Mouse (Mus musculus) hematopoietic stem cell, adult 5-6 weeks (primary cell): Measurements from ENCODE around the gene Becn1. TPM values are rescaled to one million over a fixed set of nuclear protein-coding genes. Genes with fewer than 3 reads are reported as not detected.

ENCODE experiments used
- ATAC-seq, 2 experiments: fragments of 125-278 bp in 1 of 2; replicated peaks in 1 of 2; 2 replicates each; pipeline ENCODE4 v1.8.0; 2016 to 2017; ENCODE audit warnings: inconsistent platforms in 2 of 2, mild to moderate bottlenecking in 2 of 2, moderate number of reproducible peaks in 2 of 2, low read depth in 1 of 2, moderate TSS enrichment in 1 of 2; ENCODE audit not compliant: low FRiP score in 2 of 2, poor library complexity in 2 of 2, severe bottlenecking in 2 of 2, insufficient read depth in 1 of 2, low TSS enrichment in 1 of 2
- total RNA-seq: library from RNA; stranded (forward); fragments of 172-1452, 232-1000 nt; gene quantifications from 2 replicates; pipeline ENCODE4 v1.2.3, GENCODE M21; 2017

Becn1 gene
- total RNA-seq, 1 experiment from 2014 or later: 139 TPM

DNA sequence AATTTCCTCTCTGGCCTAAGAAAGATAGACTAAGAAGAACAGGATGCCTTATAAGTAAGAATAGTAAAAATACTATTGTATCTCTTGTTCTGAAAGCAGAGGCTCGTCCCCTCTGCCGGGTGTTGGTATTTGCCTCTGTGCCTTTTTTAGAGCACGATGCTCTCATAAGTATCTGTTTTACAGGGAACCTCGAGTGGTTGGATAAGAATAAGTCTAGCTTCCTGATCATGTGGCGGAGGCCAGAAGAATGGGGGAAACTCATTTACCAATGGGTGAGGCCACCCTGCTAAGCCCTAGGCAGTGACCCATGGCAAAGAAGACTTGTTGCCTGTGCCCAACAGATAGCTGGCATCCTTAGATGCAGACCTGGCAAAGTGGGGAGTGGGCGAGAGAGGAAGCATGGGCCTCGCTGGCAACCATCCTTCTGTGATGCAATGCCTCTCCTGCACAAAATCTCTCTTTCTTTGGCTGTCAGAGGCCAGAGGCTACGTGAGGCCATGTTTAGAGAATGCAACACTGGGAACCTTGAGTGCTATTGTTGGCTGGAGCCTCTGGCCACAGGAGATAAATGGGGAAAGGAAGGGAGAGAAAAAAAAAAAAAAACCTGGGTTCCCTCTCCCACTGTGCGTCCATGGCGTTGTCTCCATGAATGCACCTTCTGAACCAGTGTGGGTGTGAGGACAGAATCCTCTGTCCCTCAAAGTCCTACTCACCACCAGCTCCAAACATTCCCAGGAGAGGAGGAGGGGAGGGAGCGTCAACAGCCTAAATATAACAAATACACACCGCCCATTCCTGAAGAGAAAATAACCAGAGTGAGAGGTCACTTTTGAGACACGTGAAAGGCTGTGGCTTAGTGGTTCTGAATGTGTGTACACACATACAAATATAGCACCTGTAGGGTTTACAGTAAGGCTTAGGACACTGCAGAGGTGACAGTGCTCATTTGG lies 46.0 kb downstream of the Becn1 start:
- ATAC-seq: no peak

- peak; percentile 82 to 96 for ATAC-seq
These were observed 48.3 kb downstream of the Becn1 start, which contains the start of gene Vps25 for GRCm38 (mm10) chr11:101253613-101254389. Gene Vps25, plus strand, starts transcription at chr11:101253707.

DNA sequence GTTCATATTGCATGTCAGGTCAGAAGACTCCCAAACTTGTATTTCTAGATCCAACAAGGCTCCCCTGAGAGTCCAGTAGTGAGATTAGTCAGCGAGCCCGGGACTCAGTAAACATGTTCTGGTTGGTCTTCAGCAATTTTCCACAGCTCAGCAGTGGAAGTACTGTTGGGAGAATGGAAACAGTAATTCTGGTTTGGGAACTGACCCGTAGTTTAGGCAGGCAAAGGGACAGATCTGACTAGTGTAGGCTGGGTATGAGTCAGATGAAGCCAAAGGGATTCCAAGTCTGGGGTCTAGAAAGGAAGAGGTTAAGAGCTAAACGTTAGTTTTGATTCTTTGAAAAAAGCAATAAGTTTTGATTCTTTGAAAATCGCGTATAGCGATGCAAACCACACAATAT lies 49.1 kb downstream of the Becn1 start:
- no peak for ATAC-seq

GRCm38 (mm10) chr11:101251031-101251430 lies 51.1 kb downstream of the Becn1 start:
- no peak for ATAC-seq

DNA sequence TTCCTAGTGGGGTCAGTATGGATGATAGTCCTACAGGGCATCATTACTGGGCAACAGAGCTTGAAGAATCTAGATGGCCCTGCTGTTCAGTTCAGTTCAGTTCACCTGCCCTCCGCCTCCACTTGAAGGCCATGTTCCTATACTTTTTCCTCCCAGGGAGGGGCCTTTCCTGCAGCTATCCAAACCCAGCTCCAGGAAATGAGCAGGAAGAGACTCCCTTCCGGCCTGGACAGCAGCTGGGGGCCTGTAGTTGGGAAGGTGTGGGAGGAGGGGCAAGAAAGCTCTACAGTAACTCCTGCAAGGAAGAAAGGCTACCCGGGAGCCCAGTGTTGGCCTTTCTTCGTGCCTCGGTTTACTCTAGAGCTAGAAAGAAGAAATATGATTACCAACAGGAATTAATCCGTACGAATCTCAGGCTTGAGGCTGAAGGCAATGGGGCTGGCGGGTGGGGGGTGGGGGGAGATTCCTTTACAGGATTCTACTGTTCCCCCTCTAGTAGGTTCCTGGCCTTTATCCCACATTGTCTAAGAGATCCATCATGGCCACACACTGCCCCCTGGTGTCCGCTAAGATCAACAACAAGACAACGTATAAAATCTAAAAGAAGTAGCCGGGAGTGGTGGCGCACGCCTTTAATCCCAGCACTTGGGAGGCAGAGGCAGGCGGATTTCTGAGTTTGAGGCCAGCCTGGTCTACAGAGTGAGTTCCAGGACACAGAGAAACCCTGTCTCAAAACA lies 53.7 kb downstream of the Becn1 start:
- ATAC-seq: peak in 1 of 2 experiments; percentile 51; a peak in 1 of 4 replicates

DNA sequence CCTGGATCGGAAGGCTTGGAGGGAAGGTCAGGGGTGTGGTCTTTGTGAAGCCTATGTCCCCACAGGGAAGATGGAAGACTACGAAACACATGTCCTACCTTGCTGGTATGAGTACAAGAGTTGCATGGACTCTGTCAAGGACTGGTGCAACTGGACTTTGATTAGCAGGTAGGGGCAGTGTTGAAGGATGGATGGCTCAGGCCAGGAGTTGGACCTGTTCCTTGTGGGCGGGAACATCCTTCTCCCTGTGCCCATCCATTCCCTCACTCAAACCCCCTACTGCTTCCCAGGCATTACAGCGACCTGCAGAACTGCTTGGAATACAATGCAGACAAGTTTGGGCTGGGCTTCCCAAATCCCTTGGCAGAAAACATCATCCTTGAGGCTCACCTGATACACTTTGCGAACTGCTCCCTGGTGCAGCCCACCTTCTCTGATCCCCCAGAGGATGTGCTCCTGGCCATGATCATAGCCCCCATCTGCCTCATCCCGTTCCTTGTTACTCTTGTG lies 54.5 kb downstream of the Becn1 start:
- no peak for ATAC-seq

GRCm38 (mm10) chr11:101246702-101247012 lies 55.4 kb downstream of the Becn1 start:
- ATAC-seq: no peak

GRCm38 (mm10) chr11:101245855-101246701 lies 56.0 kb downstream of the Becn1 start, which contains the start of gene Ramp2:
Gene Ramp2, plus strand, starts transcription at chr11:101246028.
- ATAC-seq: peak; percentile 17 to 25; a peak in 2 of 4 replicates

DNA sequence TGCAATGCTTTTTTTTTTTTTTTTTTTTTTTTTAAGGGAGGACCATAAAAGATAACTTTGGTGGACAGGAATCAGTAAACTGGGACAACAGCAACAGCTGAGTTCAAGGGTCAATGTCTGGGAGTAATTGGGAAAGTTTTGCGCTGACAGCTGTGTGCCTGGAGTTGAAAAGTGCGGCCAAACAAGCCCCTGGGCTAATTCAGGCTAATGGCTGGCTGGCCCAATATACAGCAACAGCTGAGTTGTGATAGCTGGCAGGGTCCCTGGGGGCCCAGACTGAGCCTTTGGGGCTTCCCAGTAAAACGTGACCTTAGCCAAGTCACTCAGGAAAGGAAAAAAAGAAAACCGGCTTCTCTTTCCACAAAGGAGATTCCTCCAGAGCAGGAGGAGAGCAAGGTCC lies 57.0 kb downstream of the Becn1 start:
- no peak for ATAC-seq

DNA sequence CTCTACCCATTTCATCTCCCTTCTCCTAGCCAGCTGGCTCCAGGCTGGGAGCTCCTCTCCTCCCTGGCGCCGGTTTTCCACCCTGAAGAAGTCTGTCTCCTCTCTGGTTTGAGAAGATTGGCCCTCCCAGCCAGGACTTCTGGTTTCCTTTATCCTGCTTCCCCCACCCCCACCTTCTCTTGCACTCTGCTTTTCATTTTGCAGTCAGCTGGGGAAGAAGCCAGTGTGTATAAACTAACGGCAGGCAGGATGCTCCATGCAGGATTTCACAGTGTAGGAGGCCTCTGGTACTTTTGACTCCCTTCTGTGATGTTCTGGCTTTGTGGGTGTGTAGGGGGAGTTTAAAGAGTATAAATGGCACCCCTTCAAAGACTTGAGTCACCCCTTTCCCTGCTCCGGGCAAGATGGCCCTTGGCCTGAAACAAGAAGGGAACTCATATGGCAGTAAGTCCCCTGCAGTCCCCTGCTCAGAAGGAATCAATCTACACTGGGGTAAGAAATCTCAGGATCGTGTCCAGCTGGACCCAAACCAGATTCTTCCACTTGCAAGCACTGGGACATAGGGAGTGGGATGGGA lies 63.9 kb downstream of the Becn1 start:
- ATAC-seq: no peak

DNA sequence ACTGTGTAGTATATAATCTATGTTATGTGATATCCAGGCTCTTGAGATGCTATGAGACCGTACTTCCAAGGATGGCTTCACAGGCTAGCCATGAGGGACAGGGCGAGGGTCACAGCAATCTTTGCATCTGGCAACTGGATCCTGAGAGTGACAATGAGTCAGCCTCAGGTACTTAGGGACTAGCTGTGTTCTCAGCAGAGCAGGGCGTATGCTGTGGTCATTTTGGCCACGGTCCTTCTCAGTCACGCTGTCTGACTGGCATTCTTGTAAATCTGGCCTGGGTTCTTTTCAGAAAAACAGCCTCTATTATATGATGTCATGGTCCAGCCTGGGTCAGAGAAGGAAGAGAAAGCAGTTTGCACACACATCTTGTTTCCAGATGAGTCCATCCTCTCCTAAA lies 65.3 kb downstream of the Becn1 start:
- ATAC-seq: no peak

Other genes starting within 250 kb of the Becn1 start
- gene Naglu, start 232.3 kb downstream of the Becn1 start, total RNA-seq: 16.4 and 20.6 TPM in 2 replicates
- gene Hsd17b1, start 223.9 kb downstream of the Becn1 start, total RNA-seq: not detected in 2 replicates
- gene Coasy, start 219.7 kb downstream of the Becn1 start, total RNA-seq: 20.0 and 21.7 TPM in 2 replicates
- 36.5 and 57.0 TPM in 2 replicates for gene Mlx, start 215.0 kb downstream of the Becn1 start, total RNA-seq
- gene Psmc3ip, start 206.8 kb downstream of the Becn1 start, total RNA-seq: 34.5 and 60.5 TPM in 2 replicates
- 30.9 and 38.8 TPM in 2 replicates for gene Retreg3, start 182.4 kb downstream of the Becn1 start, total RNA-seq
- gene Tubg1, start 182.3 kb downstream of the Becn1 start, total RNA-seq: 30.0 and 47.4 TPM in 2 replicates
- not detected in 2 replicates for gene Tubg2, start 146.4 kb downstream of the Becn1 start, total RNA-seq
- 0.31 TPM in 1 of 2 replicates, not detected in the other for gene Cntnap1, start 131.8 kb downstream of the Becn1 start, total RNA-seq
- gene Plekhh3, start 130.9 kb downstream of the Becn1 start, total RNA-seq: 0.50 TPM in 1 of 2 replicates, not detected in the other
- not detected in 2 replicates for gene Ccr10, start 126.8 kb downstream of the Becn1 start, total RNA-seq
- 38.1 and 45.0 TPM in 2 replicates for gene Ezh1, start 75.8 kb downstream of the Becn1 start, total RNA-seq
- 6.9 TPM in 1 of 2 replicates, not detected in the other for gene Ramp2, start 56.3 kb downstream of the Becn1 start, total RNA-seq
- gene Vps25, start 48.6 kb downstream of the Becn1 start, total RNA-seq: 55.0 and 59.3 TPM in 2 replicates
- gene Wnk4, start 41.7 kb downstream of the Becn1 start, total RNA-seq: 0.63 TPM in 1 of 2 replicates, not detected in the other
- gene Cntd1, start 23.3 kb downstream of the Becn1 start, total RNA-seq: 1.3 and 2.4 TPM in 2 replicates
- gene Coa3, start 23.2 kb downstream of the Becn1 start, total RNA-seq: 24.6 and 33.0 TPM in 2 replicates
- 101 and 128 TPM in 2 replicates for gene Psme3, start 13.9 kb upstream of the Becn1 start, total RNA-seq
- gene Aoc2, start 22.8 kb upstream of the Becn1 start, total RNA-seq: 1.1 and 2.6 TPM in 2 replicates
- 0.10 TPM in 1 of 2 replicates, not detected in the other for gene Aoc3, start 28.3 kb upstream of the Becn1 start, total RNA-seq
- not detected in 2 replicates for gene G6pc, start 65.3 kb upstream of the Becn1 start, total RNA-seq
- gene Aarsd1, start 115.3 kb upstream of the Becn1 start, total RNA-seq: 46.5 and 52.0 TPM in 2 replicates
- 1.6 TPM in 1 of 2 replicates, not detected in the other for gene Gm27029, start 122.5 kb upstream of the Becn1 start, total RNA-seq
- 4.8 and 7.0 TPM in 2 replicates for gene Rundc1, start 122.8 kb upstream of the Becn1 start, total RNA-seq
- 1.0 TPM in 1 of 2 replicates, not detected in the other for gene Ptges3l, start 123.0 kb upstream of the Becn1 start, total RNA-seq
- gene Rpl27, start 140.0 kb upstream of the Becn1 start, total RNA-seq: 2,436 and 4,983 TPM in 2 replicates
- gene Ifi35, start 146.1 kb upstream of the Becn1 start, total RNA-seq: 34.3 and 37.2 TPM in 2 replicates
- gene Rnd2, start 162.7 kb upstream of the Becn1 start, total RNA-seq: 5.3 and 5.8 TPM in 2 replicates
- gene Vat1, start 163.9 kb upstream of the Becn1 start, total RNA-seq: 22.9 and 29.3 TPM in 2 replicates
- 38.6 and 42.1 TPM in 2 replicates for gene Brca1, start 249.7 kb upstream of the Becn1 start, total RNA-seq
- gene Nbr1, start 249.9 kb upstream of the Becn1 start, total RNA-seq: 85.9 and 90.5 TPM in 2 replicates